Mouse (Mus musculus) megakaryocyte, embryonic 14.5 days (primary cell): Measurements from ENCODE around the gene Strbp.

Experiments used
- FLI1 ChIP-seq: IDR thresholded peaks from 2 replicates; pipeline ENCODE4 v1.6.1; 2012; ENCODE audit warnings: low read length, inconsistent platforms, mixed read lengths
- GATA1 ChIP-seq: IDR thresholded peaks from 3 replicates; pipeline ENCODE4 v1.6.1; 2012; ENCODE audit warnings: mixed read lengths, low read length, inconsistent platforms, borderline replicate concordance

GRCm38 (mm10) chr2:37556366-37556765 lies 147.3 kb downstream of the Strbp start:
- no peak for TF ChIP-seq GATA1
- no peak for TF ChIP-seq FLI1
